Mouse (Mus musculus) cerebellum, adult 2 months (tissue): Measurements from ENCODE around the gene Fxn.

ENCODE experiments used
- CTCF ChIP-seq: fragments of 200-500 bp; IDR thresholded peaks from 2 replicates; pipeline ENCODE4 v1.5.1; 2011; ENCODE audit warnings: low read depth, mild to moderate bottlenecking, control low read depth, low read length, moderate library complexity, borderline replicate concordance; ENCODE audit not compliant: insufficient read depth
- POLR2A ChIP-seq: fragments of 200-500 bp; IDR thresholded peaks from 2 replicates; pipeline ENCODE4 v1.6.1; 2011; ENCODE audit warnings: low read length, control low read depth, borderline replicate concordance; ENCODE audit not compliant: insufficient read depth

GRCm38 (mm10) chr19:24315234-24315633 lies 34.8 kb upstream of the Fxn start:
- TF ChIP-seq CTCF (no peak), POLR2A (no peak)
